Mouse (Mus musculus): ENCODE data around the gene Nrarp. TPM values are rescaled to one million over a fixed set of nuclear protein-coding genes. Genes with fewer than 3 reads are reported as not detected.

Nrarp gene
- total RNA-seq, 2 experiments from 2014 or later, result 3.4 to 8.6 TPM

- no peak for DNase-seq (ENCODE audit: low spot score)
Observed at GRCm38 (mm10) chr2:25173821-25174220, 6.7 kb upstream of the Nrarp start.

GRCm38 (mm10) chr2:25174866-25175689 lies 5.5 kb upstream of the Nrarp start:
- DNase-seq (ENCODE audit: low spot score), result no peak

GRCm38 (mm10) chr2:25175690-25176078 lies 4.9 kb upstream of the Nrarp start:
- no peak for DNase-seq (ENCODE audit: low spot score)

- DNase-seq (ENCODE audit: low spot score), result no peak
Observed at GRCm38 (mm10) chr2:25176573-25176972, 4.0 kb upstream of the Nrarp start.

- DNase-seq (ENCODE audit: low spot score), result no peak
Observed at GRCm38 (mm10) chr2:25177076-25177475, 3.5 kb upstream of the Nrarp start.

GRCm38 (mm10) chr2:25177685-25178084 lies 2.9 kb upstream of the Nrarp start:
- DNase-seq (ENCODE audit: low spot score), result no peak

GRCm38 (mm10) chr2:25178285-25178972 lies 2.1 kb upstream of the Nrarp start:
- no peak for DNase-seq (ENCODE audit: low spot score)

GRCm38 (mm10) chr2:25179566-25180217 lies 866 bp upstream of the Nrarp start:
- DNase-seq (ENCODE audit: low spot score), result no peak

- DNase-seq (ENCODE audit: low spot score), result no peak
Observed at GRCm38 (mm10) chr2:25180973-25181890, 674 bp downstream of the Nrarp start.

- DNase-seq (ENCODE audit: low spot score), result no peak
Observed at GRCm38 (mm10) chr2:25181891-25182397, 1.4 kb downstream of the Nrarp start.

GRCm38 (mm10) chr2:25182664-25183063 lies 2.1 kb downstream of the Nrarp start:
- DNase-seq (ENCODE audit: low spot score), result no peak

- no peak for DNase-seq (ENCODE audit: low spot score)
Observed at GRCm38 (mm10) chr2:25183336-25183735, 2.8 kb downstream of the Nrarp start.

- no peak for DNase-seq (ENCODE audit: low spot score)
Observed at GRCm38 (mm10) chr2:25184496-25184895, 3.9 kb downstream of the Nrarp start.

- DNase-seq (ENCODE audit: low spot score), result no peak
Observed at GRCm38 (mm10) chr2:25185625-25186574, 5.3 kb downstream of the Nrarp start.

GRCm38 (mm10) chr2:25186575-25186930 lies 6.0 kb downstream of the Nrarp start:
- DNase-seq (ENCODE audit: low spot score), result no peak

- DNase-seq (ENCODE audit: low spot score), result no peak
Observed at GRCm38 (mm10) chr2:25187841-25188240, 7.3 kb downstream of the Nrarp start.

- peak; percentile 86 for DNase-seq (ENCODE audit: low spot score)
Observed at GRCm38 (mm10) chr2:25193330-25193770, 12.8 kb downstream of the Nrarp start.

- DNase-seq (ENCODE audit: low spot score), result no peak
Observed at GRCm38 (mm10) chr2:25194006-25194405, 13.4 kb downstream of the Nrarp start.

GRCm38 (mm10) chr2:25194486-25195171 lies 14.1 kb downstream of the Nrarp start:
- DNase-seq (ENCODE audit: low spot score), result no peak

Data from gastrocnemius, adult 18-20 months (tissue).